Mouse (Mus musculus): ENCODE data around the gene Rbfox3.
A peak's percentile ranks its signal among the peaks of the same experiment; 100 is the strongest.
"Not testable (repeated sequence)": the region's sequence is repeated elsewhere in the genome, so short reads cannot be mapped to it uniquely, and the experiment has no call there.

Gene Rbfox3

GRCm38 (mm10) chr11:118832793-118833481 is 78.5 kb downstream of the Rbfox3 start:
- peak; percentile 64; the same call in 1 of the 2 replicates for ATAC-seq (ENCODE audit: insufficient number of reproducible peaks, low FRiP score, low TSS enrichment)

GRCm38 (mm10) chr11:118831730-118832129 is 79.7 kb downstream of the Rbfox3 start:
- ATAC-seq (ENCODE audit: insufficient number of reproducible peaks, low FRiP score, low TSS enrichment) = peak; percentile 32; the same call in 1 of the 2 replicates

GRCm38 (mm10) chr11:118825280-118826094 is 85.9 kb downstream of the Rbfox3 start:
- no peak for ATAC-seq (ENCODE audit: insufficient number of reproducible peaks, low FRiP score, low TSS enrichment)

- ATAC-seq (ENCODE audit: insufficient number of reproducible peaks, low FRiP score, low TSS enrichment) = no peak
Observed at GRCm38 (mm10) chr11:118821353-118821752, 90.0 kb downstream of the Rbfox3 start.

GRCm38 (mm10) chr11:118818528-118818927 is 92.9 kb downstream of the Rbfox3 start:
- ATAC-seq (ENCODE audit: insufficient number of reproducible peaks, low FRiP score, low TSS enrichment) = no peak

- no peak for ATAC-seq (ENCODE audit: insufficient number of reproducible peaks, low FRiP score, low TSS enrichment)
Observed at GRCm38 (mm10) chr11:118815118-118815517, 96.3 kb downstream of the Rbfox3 start.

GRCm38 (mm10) chr11:118813942-118814341 is 97.5 kb downstream of the Rbfox3 start:
- no peak for ATAC-seq (ENCODE audit: insufficient number of reproducible peaks, low FRiP score, low TSS enrichment)

GRCm38 (mm10) chr11:118811404-118811803 is 100.0 kb downstream of the Rbfox3 start:
- ATAC-seq (ENCODE audit: insufficient number of reproducible peaks, low FRiP score, low TSS enrichment) = no peak

GRCm38 (mm10) chr11:118807511-118807910 is 103.9 kb downstream of the Rbfox3 start:
- no peak for ATAC-seq (ENCODE audit: insufficient number of reproducible peaks, low FRiP score, low TSS enrichment)

- no peak for ATAC-seq (ENCODE audit: insufficient number of reproducible peaks, low FRiP score, low TSS enrichment)
Observed at GRCm38 (mm10) chr11:118794856-118795602, 116.4 kb downstream of the Rbfox3 start.

- ATAC-seq (ENCODE audit: insufficient number of reproducible peaks, low FRiP score, low TSS enrichment) = no peak
Observed at GRCm38 (mm10) chr11:118793639-118794021, 117.8 kb downstream of the Rbfox3 start.

- ATAC-seq (ENCODE audit: insufficient number of reproducible peaks, low FRiP score, low TSS enrichment) = peak; percentile 56; the same call in 1 of the 2 replicates
Observed at GRCm38 (mm10) chr11:118792916-118793638, 118.3 kb downstream of the Rbfox3 start.

- ATAC-seq (ENCODE audit: insufficient number of reproducible peaks, low FRiP score, low TSS enrichment) = no peak
Observed at GRCm38 (mm10) chr11:118792163-118792915, 119.1 kb downstream of the Rbfox3 start.

GRCm38 (mm10) chr11:118791391-118791790 is 120.0 kb downstream of the Rbfox3 start:
- ATAC-seq (ENCODE audit: insufficient number of reproducible peaks, low FRiP score, low TSS enrichment) = no peak

- ATAC-seq (ENCODE audit: insufficient number of reproducible peaks, low FRiP score, low TSS enrichment) = no peak
Observed at GRCm38 (mm10) chr11:118788091-118788490, 123.3 kb downstream of the Rbfox3 start.

- ATAC-seq (ENCODE audit: insufficient number of reproducible peaks, low FRiP score, low TSS enrichment) = no peak
Observed at GRCm38 (mm10) chr11:118782677-118783076, 128.7 kb downstream of the Rbfox3 start.

GRCm38 (mm10) chr11:118775753-118776152 is 135.6 kb downstream of the Rbfox3 start:
- no peak for ATAC-seq (ENCODE audit: insufficient number of reproducible peaks, low FRiP score, low TSS enrichment)

GRCm38 (mm10) chr11:118774777-118775176 is 136.6 kb downstream of the Rbfox3 start:
- not testable (repeated sequence) for ATAC-seq (ENCODE audit: insufficient number of reproducible peaks, low FRiP score, low TSS enrichment)

- ATAC-seq (ENCODE audit: insufficient number of reproducible peaks, low FRiP score, low TSS enrichment) = no peak
Observed at GRCm38 (mm10) chr11:118773076-118773583, 138.3 kb downstream of the Rbfox3 start.

All from cerebellum, adult (tissue).